In the genomic region with DNA sequence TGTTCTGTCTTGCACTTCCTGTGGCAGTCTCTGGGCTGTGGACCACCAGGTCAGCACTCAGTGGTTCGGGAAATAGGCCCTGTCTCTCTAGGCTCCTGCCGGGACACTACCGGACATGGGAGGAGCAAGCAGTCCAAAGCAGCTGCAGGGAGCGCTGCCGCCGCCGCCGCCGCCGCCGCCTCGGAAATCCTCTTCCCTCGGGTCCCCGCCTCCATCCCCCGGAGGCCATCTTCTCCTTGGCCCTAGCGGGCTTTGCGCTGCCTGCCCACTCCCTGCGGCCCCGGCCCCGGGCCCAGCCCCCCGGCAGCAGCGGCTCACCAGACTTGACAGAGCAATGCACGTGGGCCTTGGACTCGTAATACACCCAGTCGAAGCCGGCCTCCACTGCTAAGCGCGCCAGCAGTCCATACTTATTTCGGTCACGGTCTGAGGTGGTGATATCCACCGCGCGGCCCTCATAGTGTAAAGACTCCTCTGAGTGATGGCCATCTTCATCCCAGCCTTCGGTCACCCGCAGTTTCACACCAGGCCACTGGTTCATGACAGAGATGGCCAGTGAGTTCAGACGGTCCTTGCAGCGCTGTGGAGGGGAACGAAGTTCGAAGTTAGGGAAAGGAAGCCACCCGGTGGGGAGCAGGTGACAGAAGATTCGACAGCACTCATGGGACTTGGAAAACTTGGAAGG, we compare ENCODE assay signal across 8 mouse cellular contexts. TPM values are rescaled to one million over a fixed set of nuclear protein-coding genes. Genes with fewer than 3 reads are reported as not detected.
DNase-seq lines count a peak whose midpoint lies in the region; ATAC-seq lines count a peak whose summit lies in the region.

No protein-coding gene starts in this region.

- DNase-seq in right cerebral cortex, postnatal 4 days = peak; percentile 10
- no peak for DNase-seq in right cerebral cortex, adult 2 months (ENCODE audit: low spot score in 2 of 2)
- DNase-seq in kidney, adult 11 months = peak; percentile 26
- DNase-seq in midbrain, embryonic 11.5 days (ENCODE audit: low spot score, missing footprints) = peak; percentile 93
- DNase-seq in right cerebral cortex, postnatal 14 days = no peak
- DNase-seq in cerebellum, adult 9-11 months = no peak
- no peak for DNase-seq in gastrocnemius, postnatal 14 days

- H3K4me3 ChIP-seq in forebrain, embryonic 16.5 days (replicated peaks; ENCODE audit: low read length) = peak overlapping the region; percentile 21
- peak overlapping the region; percentile 26 for H3K4me3 ChIP-seq in midbrain, embryonic 11.5 days (ENCODE audit: low read depth, low read length)

- peak overlapping the region; percentile 44 for H3K4me2 ChIP-seq in forebrain, embryonic 16.5 days (ENCODE audit: low read length)
- peak overlapping the region; percentile 48 for H3K4me2 ChIP-seq in midbrain, embryonic 11.5 days

- no peaks in the 10 kb centered on the region for H3K36me3 ChIP-seq in forebrain, embryonic 16.5 days (ENCODE audit: control insufficient read depth, insufficient read depth)
- H3K36me3 ChIP-seq in midbrain, embryonic 11.5 days (ENCODE audit: control insufficient read depth, insufficient read depth, low read length) = no peaks in the 10 kb centered on the region

- H3K4me1 ChIP-seq in forebrain, embryonic 16.5 days (replicated peaks; ENCODE audit: control insufficient read depth, insufficient read depth, low read length) = peaks cover 30% of the 10 kb centered on the region
- H3K4me1 ChIP-seq in midbrain, embryonic 11.5 days (ENCODE audit: control insufficient read depth, insufficient read depth, low read length) = peaks cover 16% of the 10 kb centered on the region

- peak; percentile 8; the same call in 1 of the 2 replicates for ATAC-seq in forebrain, embryonic 16.5 days
- ATAC-seq in midbrain, embryonic 11.5 days (ENCODE audit: low FRiP score) = 0 out of 2 replicates have a peak, but pooled peaks have one; percentile 25

- H3K27ac ChIP-seq in forebrain, embryonic 16.5 days (ENCODE audit: low read length) = no peak overlapping the region
- H3K27ac ChIP-seq in midbrain, embryonic 11.5 days (ENCODE audit: low read depth, low read length) = no peak overlapping the region

- H3K27me3 ChIP-seq in forebrain, embryonic 16.5 days (replicated peaks; ENCODE audit: control insufficient read depth, insufficient read depth, low read length) = peaks cover 83% of the 10 kb centered on the region
- H3K27me3 ChIP-seq in midbrain, embryonic 11.5 days (ENCODE audit: control insufficient read depth, insufficient read depth, low read length) = peaks cover 68% of the 10 kb centered on the region

- no peaks in the 10 kb centered on the region for H3K9me3 ChIP-seq in forebrain, embryonic 16.5 days (ENCODE audit: control insufficient read depth, low read length)
- H3K9me3 ChIP-seq in midbrain, embryonic 11.5 days (ENCODE audit: control insufficient read depth, low read length) = no peaks in the 10 kb centered on the region

- no peak overlapping the region for H3K9ac ChIP-seq in forebrain, embryonic 16.5 days (replicated peaks; ENCODE audit: low read depth, low read length)
- peak overlapping the region; percentile 43; the same call in 1 of the 2 replicates for H3K9ac ChIP-seq in midbrain, embryonic 11.5 days (ENCODE audit: low read length)

- WGBS in forebrain, embryonic 16.5 days = 2% methylated on average over 40 of the region's 41 CpGs
- WGBS in midbrain, embryonic 11.5 days = 2% methylated on average over 39 of the region's 41 CpGs

- intact Hi-C loops in gastrocnemius, postnatal 14 days (cut with DNase I; ENCODE audit: low total_unique reads) = loop anchor here (5.0 kb wide), 1 partner anchor 69 kb away; no protein-coding TSS in a partner anchor

RNA-seq across cellular contexts. Expression of a gene that starts 3.3 kb away (rescaled TPM):
- polyA plus RNA-seq in forebrain, embryonic 16.5 days (2015; fragmentation: Nextera tagmentation; extraction: Ambion mirVana) = 0.16 TPM in 2 replicates
- polyA plus RNA-seq in midbrain, embryonic 11.5 days (2014; fragmentation: Nextera tagmentation; extraction: Ambion mirVana) = 0.22 TPM in 1 of 2 replicates, not detected in the other
- under 1 TPM; 0.10 to 0.20 TPM for total RNA-seq in gastrocnemius, postnatal 14 days (2021)

RNA-seq across cellular contexts. Expression of a gene that starts 12.7 kb away (rescaled TPM):
- 0.39 and 0.45 TPM in 2 replicates for polyA plus RNA-seq in forebrain, embryonic 16.5 days (2015; fragmentation: Nextera tagmentation; extraction: Ambion mirVana)
- polyA plus RNA-seq in midbrain, embryonic 11.5 days (2014; fragmentation: Nextera tagmentation; extraction: Ambion mirVana) = 0.03 and 0.04 TPM in 2 replicates
- not detected for total RNA-seq in gastrocnemius, postnatal 14 days (2021)

RNA-seq across cellular contexts. Expression of a gene that starts 55.2 kb away (rescaled TPM):
- polyA plus RNA-seq in forebrain, embryonic 16.5 days (2015; fragmentation: Nextera tagmentation; extraction: Ambion mirVana) = not detected in 2 replicates
- polyA plus RNA-seq in midbrain, embryonic 11.5 days (2014; fragmentation: Nextera tagmentation; extraction: Ambion mirVana) = 0.19 TPM in 1 of 2 replicates, not detected in the other
- total RNA-seq in gastrocnemius, postnatal 14 days (2021) = not detected

Comparison
In these comparisons a context has a peak if more than half of its experiments do, and no peak if none do; other contexts are left out.
1. DNase-seq: peak in right cerebral cortex, postnatal 4 days (single experiment), kidney, adult 11 months (single experiment) and midbrain, embryonic 11.5 days (single experiment); none in right cerebral cortex, adult 2 months (0 of 2), right cerebral cortex, postnatal 14 days (single experiment), cerebellum, adult 9-11 months (single experiment) and gastrocnemius, postnatal 14 days (single experiment).